Mouse (Mus musculus): ENCODE results near the gene 4922502D21Rik. TPM values are rescaled to one million over a fixed set of nuclear protein-coding genes. Genes with fewer than 3 reads are reported as not detected.

Gene 4922502D21Rik
- total RNA-seq, 1 experiment, result not detected

GRCm38 (mm10) chr6:129275624-129276203, 55.9 kb downstream of the 4922502D21Rik start:
- no peak overlapping the region for H3K27ac ChIP-seq (ENCODE audit: insufficient read depth, low read depth, low read length, poor library complexity, severe bottlenecking)
- no peaks in the 10 kb centered on the region for H3K36me3 ChIP-seq (ENCODE audit: control insufficient read depth, insufficient read depth, low read length, poor library complexity, severe bottlenecking)
- no peaks in the 10 kb centered on the region for H3K9me3 ChIP-seq (ENCODE audit: control insufficient read depth, insufficient read depth, low read depth, low read length)
- no peaks in the 10 kb centered on the region for H3K4me1 ChIP-seq (ENCODE audit: control insufficient read depth in 2 of 2, insufficient read depth in 2 of 2, low read length in 2 of 2, poor library complexity in 1 of 2)
- DNase-seq (ENCODE audit: low read depth, low spot score), result no peak
- in situ Hi-C loops (cut with MboI; ENCODE audit: low sequenced_read_pairs in 2 of 2, unreplicated experiment in 2 of 2), result no loop called here
- H3K4me3 ChIP-seq (ENCODE audit: insufficient read depth in 1 of 2, low read depth in 1 of 2, low read length in 2 of 2, poor library complexity in 1 of 2, severe bottlenecking in 1 of 2), result no peak overlapping the region
- no peak overlapping the region for H3K9ac ChIP-seq (ENCODE audit: insufficient read depth, low read depth, low read length, poor library complexity, severe bottlenecking)
- TF ChIP-seq CHD2 (IDR thresholded peaks at IDR 0.05; ENCODE audit: low read depth, low read length), result no peak
- no peak for TF ChIP-seq ZC3H11A (IDR thresholded peaks at IDR 0.05; ENCODE audit: borderline replicate concordance, low read depth, low read length)
- no peak for TF ChIP-seq ZNF384 (IDR thresholded peaks at IDR 0.05; ENCODE audit: low read depth, low read length)
- TF ChIP-seq MAFK (IDR thresholded peaks at IDR 0.05; ENCODE audit: insufficient read depth, low read depth, low read length), result no peak
- TF ChIP-seq HCFC1 (IDR thresholded peaks at IDR 0.05; ENCODE audit: borderline replicate concordance, insufficient read depth, low read length), result no peak

- no peak for TF ChIP-seq ZNF384 (IDR thresholded peaks at IDR 0.05; ENCODE audit: low read depth, low read length)
- no peak for TF ChIP-seq HCFC1 (IDR thresholded peaks at IDR 0.05; ENCODE audit: borderline replicate concordance, insufficient read depth, low read length)
- no peak for TF ChIP-seq ZC3H11A (IDR thresholded peaks at IDR 0.05; ENCODE audit: borderline replicate concordance, low read depth, low read length)
- TF ChIP-seq MAFK (IDR thresholded peaks at IDR 0.05; ENCODE audit: insufficient read depth, low read depth, low read length), result no peak
- TF ChIP-seq CHD2 (IDR thresholded peaks at IDR 0.05; ENCODE audit: low read depth, low read length), result no peak
- no peaks in the 10 kb centered on the region for H3K9me3 ChIP-seq (ENCODE audit: control insufficient read depth, insufficient read depth, low read depth, low read length)
- H3K4me1 ChIP-seq (ENCODE audit: control insufficient read depth in 2 of 2, insufficient read depth in 2 of 2, low read length in 2 of 2, poor library complexity in 1 of 2), result no peaks in the 10 kb centered on the region
- H3K27ac ChIP-seq (ENCODE audit: insufficient read depth, low read depth, low read length, poor library complexity, severe bottlenecking), result no peak within 1 kb of the TSS
- H3K36me3 ChIP-seq (ENCODE audit: control insufficient read depth, insufficient read depth, low read length, poor library complexity, severe bottlenecking), result no peaks in the 10 kb centered on the region
- DNase-seq (ENCODE audit: low read depth, low spot score), result no peak
- H3K4me3 ChIP-seq (ENCODE audit: insufficient read depth in 1 of 2, low read depth in 1 of 2, low read length in 2 of 2, poor library complexity in 1 of 2, severe bottlenecking in 1 of 2), result no peak within 1 kb of the TSS
- in situ Hi-C loops (cut with MboI; ENCODE audit: low sequenced_read_pairs in 2 of 2, unreplicated experiment in 2 of 2), result no loop called here
- H3K9ac ChIP-seq (ENCODE audit: insufficient read depth, low read depth, low read length, poor library complexity, severe bottlenecking), result no peak within 1 kb of the TSS
These were observed 56.4 kb downstream of the 4922502D21Rik start, which contains the start of gene Cd69 for GRCm38 (mm10) chr6:129275220-129275619. Cd69 (minus strand) TSS chr6:129275436.

- no peak overlapping the region for H3K4me3 ChIP-seq (ENCODE audit: insufficient read depth in 1 of 2, low read depth in 1 of 2, low read length in 2 of 2, poor library complexity in 1 of 2, severe bottlenecking in 1 of 2)
- H3K9ac ChIP-seq (ENCODE audit: insufficient read depth, low read depth, low read length, poor library complexity, severe bottlenecking), result no peak overlapping the region
- no peaks in the 10 kb centered on the region for H3K36me3 ChIP-seq (ENCODE audit: control insufficient read depth, insufficient read depth, low read length, poor library complexity, severe bottlenecking)
- H3K9me3 ChIP-seq (ENCODE audit: control insufficient read depth, insufficient read depth, low read depth, low read length), result no peaks in the 10 kb centered on the region
- in situ Hi-C loops (cut with MboI; ENCODE audit: low sequenced_read_pairs in 2 of 2, unreplicated experiment in 2 of 2), result no loop called here
- no peak overlapping the region for H3K27ac ChIP-seq (ENCODE audit: insufficient read depth, low read depth, low read length, poor library complexity, severe bottlenecking)
- H3K4me1 ChIP-seq (ENCODE audit: control insufficient read depth in 2 of 2, insufficient read depth in 2 of 2, low read length in 2 of 2, poor library complexity in 1 of 2), result no peaks in the 10 kb centered on the region
- DNase-seq (ENCODE audit: low read depth, low spot score), result no peak
- TF ChIP-seq CHD2 (IDR thresholded peaks at IDR 0.05; ENCODE audit: low read depth, low read length) (no peak), ZNF384 (IDR thresholded peaks at IDR 0.05; ENCODE audit: low read depth, low read length) (no peak), MAFK (IDR thresholded peaks at IDR 0.05; ENCODE audit: insufficient read depth, low read depth, low read length) (no peak), HCFC1 (IDR thresholded peaks at IDR 0.05; ENCODE audit: borderline replicate concordance, insufficient read depth, low read length) (no peak), ZC3H11A (IDR thresholded peaks at IDR 0.05; ENCODE audit: borderline replicate concordance, low read depth, low read length) (no peak)
These were observed 57.1 kb downstream of the 4922502D21Rik start for GRCm38 (mm10) chr6:129274476-129274875.

GRCm38 (mm10) chr6:129273662-129274061, 57.9 kb downstream of the 4922502D21Rik start:
- in situ Hi-C loops (cut with MboI; ENCODE audit: low sequenced_read_pairs in 2 of 2, unreplicated experiment in 2 of 2), result no loop called here
- no peak for TF ChIP-seq MAFK (IDR thresholded peaks at IDR 0.05; ENCODE audit: insufficient read depth, low read depth, low read length)
- TF ChIP-seq ZC3H11A (IDR thresholded peaks at IDR 0.05; ENCODE audit: borderline replicate concordance, low read depth, low read length), result no peak
- TF ChIP-seq HCFC1 (IDR thresholded peaks at IDR 0.05; ENCODE audit: borderline replicate concordance, insufficient read depth, low read length), result no peak
- TF ChIP-seq CHD2 (IDR thresholded peaks at IDR 0.05; ENCODE audit: low read depth, low read length), result no peak
- no peak for TF ChIP-seq ZNF384 (IDR thresholded peaks at IDR 0.05; ENCODE audit: low read depth, low read length)
- Histone ChIP-seq H3K9ac (ENCODE audit: insufficient read depth, low read depth, low read length, poor library complexity, severe bottlenecking) (no peak overlapping the region), H3K36me3 (ENCODE audit: control insufficient read depth, insufficient read depth, low read length, poor library complexity, severe bottlenecking) (no peaks in the 10 kb centered on the region), H3K27ac (ENCODE audit: insufficient read depth, low read depth, low read length, poor library complexity, severe bottlenecking) (no peak overlapping the region), H3K9me3 (ENCODE audit: control insufficient read depth, insufficient read depth, low read depth, low read length) (no peaks in the 10 kb centered on the region), H3K4me3 (ENCODE audit: insufficient read depth in 1 of 2, low read depth in 1 of 2, low read length in 2 of 2, poor library complexity in 1 of 2, severe bottlenecking in 1 of 2) (no peak overlapping the region), H3K4me1 (ENCODE audit: control insufficient read depth in 2 of 2, insufficient read depth in 2 of 2, low read length in 2 of 2, poor library complexity in 1 of 2) (no peaks in the 10 kb centered on the region)
- DNase-seq (ENCODE audit: low read depth, low spot score), result no peak

Other genes starting within 250 kb of the 4922502D21Rik start
- not detected in 2 replicates for gene Clec2e, start 230.9 kb downstream of the 4922502D21Rik start, total RNA-seq (2012; rRNA removed)
- 0.40 and 0.42 TPM in 2 replicates for gene Clec2d, start 151.2 kb downstream of the 4922502D21Rik start, total RNA-seq (2012; rRNA removed)
- gene Cd69, start 56.4 kb downstream of the 4922502D21Rik start, total RNA-seq (2012; rRNA removed), result 0.49 TPM in 1 of 2 replicates, not detected in the other
- gene Clec12a, start 10.9 kb upstream of the 4922502D21Rik start, total RNA-seq (2012; rRNA removed), result not detected in 2 replicates
- not detected in 2 replicates for gene Clec12b, start 54.1 kb upstream of the 4922502D21Rik start, total RNA-seq (2012; rRNA removed)
- not detected in 2 replicates for gene Clec1b, start 65.5 kb upstream of the 4922502D21Rik start, total RNA-seq (2012; rRNA removed)
- not detected in 2 replicates for gene Clec9a, start 77.1 kb upstream of the 4922502D21Rik start, total RNA-seq (2012; rRNA removed)
- gene Clec1a, start 120.2 kb upstream of the 4922502D21Rik start, total RNA-seq (2012; rRNA removed), result not detected in 2 replicates
- 0.45 TPM in 1 of 2 replicates, not detected in the other for gene Olr1, start 175.4 kb upstream of the 4922502D21Rik start, total RNA-seq (2012; rRNA removed)
- not detected in 2 replicates for gene Tmem52b, start 180.8 kb upstream of the 4922502D21Rik start, total RNA-seq (2012; rRNA removed)
- gene Gabarapl1, start 201.4 kb upstream of the 4922502D21Rik start, total RNA-seq (2012; rRNA removed), result 14.7 and 25.6 TPM in 2 replicates
- gene Klre1, start 246.1 kb upstream of the 4922502D21Rik start, total RNA-seq (2012; rRNA removed), result not detected in 2 replicates

Data from ES-E14 (cell line).